Mouse (Mus musculus) retina, adult 2 months (tissue): ENCODE measurements around the gene Arid2.

Experiments
- DNase-seq: peaks from one replicate; pipeline ENCODE4 v3.0.0-alpha.2; 2012; ENCODE audit warnings: low read depth, low spot score

The Arid2 gene

GRCm38 (mm10) chr15:96344591-96345285 is 57.4 kb downstream of the Arid2 start:
- no peak for DNase-seq

GRCm38 (mm10) chr15:96345312-96345849 is 58.1 kb downstream of the Arid2 start:
- no peak for DNase-seq

- no peak for DNase-seq
Measured at GRCm38 (mm10) chr15:96351432-96351831, 64.1 kb downstream of the Arid2 start.

- no peak for DNase-seq
Measured at GRCm38 (mm10) chr15:96358871-96359270, 71.6 kb downstream of the Arid2 start.

GRCm38 (mm10) chr15:96360614-96361013 is 73.3 kb downstream of the Arid2 start:
- DNase-seq = no peak

GRCm38 (mm10) chr15:96365351-96365750 is 78.0 kb downstream of the Arid2 start:
- DNase-seq = no peak

GRCm38 (mm10) chr15:96366176-96366963 is 79.1 kb downstream of the Arid2 start:
- DNase-seq = no peak

GRCm38 (mm10) chr15:96371311-96371710 is 84.0 kb downstream of the Arid2 start:
- DNase-seq = no peak

- DNase-seq = no peak
Measured at GRCm38 (mm10) chr15:96372628-96373027, 85.3 kb downstream of the Arid2 start.

GRCm38 (mm10) chr15:96373161-96373560 is 85.8 kb downstream of the Arid2 start:
- DNase-seq = no peak

- no peak for DNase-seq
Measured at GRCm38 (mm10) chr15:96376214-96376613, 88.9 kb downstream of the Arid2 start.

- no peak for DNase-seq
Measured at GRCm38 (mm10) chr15:96377263-96377662, 89.9 kb downstream of the Arid2 start.

- no peak for DNase-seq
Measured at GRCm38 (mm10) chr15:96377701-96378100, 90.4 kb downstream of the Arid2 start.

- no peak for DNase-seq
Measured at GRCm38 (mm10) chr15:96382223-96382622, 94.9 kb downstream of the Arid2 start.

- DNase-seq = no peak
Measured at GRCm38 (mm10) chr15:96388565-96388964, 101.2 kb downstream of the Arid2 start.

- no peak for DNase-seq
Measured at GRCm38 (mm10) chr15:96392878-96393277, 105.6 kb downstream of the Arid2 start.

GRCm38 (mm10) chr15:96395071-96395470 is 107.8 kb downstream of the Arid2 start:
- DNase-seq = no peak

GRCm38 (mm10) chr15:96396641-96397344 is 109.5 kb downstream of the Arid2 start:
- no peak for DNase-seq

- DNase-seq = no peak
Measured at GRCm38 (mm10) chr15:96398333-96398732, 111.0 kb downstream of the Arid2 start.

GRCm38 (mm10) chr15:96405548-96405947 is 118.2 kb downstream of the Arid2 start:
- no peak for DNase-seq

GRCm38 (mm10) chr15:96406253-96406652 is 118.9 kb downstream of the Arid2 start:
- DNase-seq = no peak

GRCm38 (mm10) chr15:96407151-96407550 is 119.8 kb downstream of the Arid2 start:
- no peak for DNase-seq
